Mouse (Mus musculus) bone marrow, adult 2 months (tissue): ENCODE measurements around the gene Ap1g1.

ENCODE experiments used
- CTCF ChIP-seq: fragments of 200-500 bp; IDR thresholded peaks from 2 replicates; pipeline ENCODE4 v1.5.1; 2011; ENCODE audit warnings: low read length, control low read depth; ENCODE audit not compliant: control insufficient read depth, insufficient read depth
- POLR2A ChIP-seq: fragments of 200-500 bp; IDR thresholded peaks from 2 replicates; pipeline ENCODE4 v1.6.1; 2011; ENCODE audit warnings: low read depth, mild to moderate bottlenecking, control low read depth, low read length, borderline replicate concordance; ENCODE audit not compliant: control insufficient read depth

- TF ChIP-seq CTCF (no peak), POLR2A (no peak)
These were observed 77.1 kb downstream of the Ap1g1 start for GRCm38 (mm10) chr8:109855451-109855850.
